Mouse (Mus musculus) monocyte, adult 2 months (primary cell): ENCODE measurements around the gene Mri1.
A peak's percentile ranks its signal among the peaks of the same experiment; 100 is the strongest.

Experiments
- DNase-seq, 2 experiments: peaks; one replicate each; pipeline ENCODE4 v3.0.0; 2022; ENCODE audit warnings: low spot score in 2 of 2, low read depth in 1 of 2

The Mri1 gene

DNA sequence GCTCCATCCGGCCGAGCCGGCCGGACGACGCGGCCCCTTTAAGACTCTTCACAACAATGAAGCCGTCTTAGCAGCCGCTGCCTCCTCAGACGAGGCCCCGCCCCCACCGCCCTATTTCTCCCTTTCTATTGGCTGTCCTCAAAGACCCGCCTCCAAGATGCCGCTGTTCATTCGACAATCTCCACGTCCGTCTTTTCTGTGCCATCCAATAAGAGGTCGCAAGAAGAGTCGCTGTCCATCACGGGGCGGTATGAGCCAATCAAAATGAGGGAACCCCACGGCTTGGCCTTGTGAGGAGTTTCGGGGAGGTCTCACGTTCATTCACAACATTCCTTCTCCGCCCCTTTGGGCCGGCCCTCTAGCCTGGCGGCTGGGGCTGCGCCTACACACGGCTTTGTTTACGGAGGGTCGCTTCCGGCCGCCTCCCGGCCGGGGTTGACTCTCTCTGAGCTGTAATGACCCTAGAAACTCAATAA lies 20.1 kb downstream of the Mri1 start, which contains the start of gene Zswim4:
Zswim4 (minus strand) TSS at position 58 of the 476 bp plus-strand sequence.
- DNase-seq: peak; percentile 92 to 95

DNA sequence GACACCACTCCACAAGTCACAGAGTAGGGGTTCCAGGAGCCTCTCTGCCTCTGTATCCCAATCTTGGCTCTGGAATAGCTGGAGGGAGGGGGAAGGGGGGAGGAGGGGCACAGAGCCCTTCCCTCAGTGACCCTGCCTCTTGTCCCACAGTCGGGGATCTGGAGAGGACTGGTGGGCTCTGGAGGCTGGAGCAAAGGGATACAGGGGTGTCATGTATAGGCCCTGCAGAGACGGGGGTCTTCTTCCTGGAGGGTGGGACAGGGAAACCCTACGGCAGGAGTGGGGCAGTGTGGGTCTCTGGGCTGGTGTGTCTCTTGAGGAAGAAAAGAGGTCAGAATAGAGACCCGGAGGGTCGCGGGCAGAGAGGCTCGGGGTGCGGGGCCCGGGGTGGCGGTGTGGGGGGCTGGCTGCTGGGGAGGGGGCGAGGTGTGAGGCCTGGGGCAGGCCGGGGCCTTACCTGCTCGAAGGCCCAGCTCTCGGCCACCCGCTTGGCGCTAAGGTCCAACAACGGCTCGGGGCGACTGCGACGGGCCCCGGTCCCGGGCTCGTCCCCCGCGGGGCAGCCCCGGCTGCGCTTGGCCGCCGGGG lies 20.6 kb downstream of the Mri1 start:
- no peak for DNase-seq

DNA sequence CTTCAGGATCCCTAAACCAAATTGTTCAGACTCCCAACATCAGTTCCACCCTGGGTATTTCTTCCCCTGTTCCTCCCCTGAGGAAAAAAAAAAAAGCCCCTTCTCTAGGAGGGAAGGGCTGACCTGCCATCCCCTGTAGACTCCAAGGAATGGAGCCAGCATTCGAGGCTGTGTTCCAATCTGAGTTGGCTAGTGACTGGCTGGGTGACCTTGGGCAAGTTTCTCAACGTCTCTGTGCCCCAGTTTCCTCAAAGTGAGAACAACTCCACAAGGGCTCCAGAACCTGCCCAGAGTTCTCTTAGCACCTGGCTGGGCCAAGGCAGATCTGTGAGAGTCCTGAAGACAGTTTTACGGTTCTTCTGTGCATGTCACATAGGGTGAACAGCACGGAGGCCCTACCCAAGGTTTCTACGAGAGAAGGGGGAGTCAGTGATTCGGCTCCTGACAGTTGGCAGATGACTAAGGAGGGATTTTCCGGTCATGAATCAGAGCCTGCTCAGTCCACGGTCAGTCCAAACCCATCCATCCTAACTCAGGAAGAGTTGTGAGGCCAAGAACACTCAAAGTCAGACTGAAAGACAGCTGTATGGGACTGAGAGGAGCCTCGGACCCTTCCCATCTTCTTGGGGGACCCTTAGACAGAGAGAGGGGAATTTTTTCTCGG lies 21.2 kb downstream of the Mri1 start:
- no peak for DNase-seq

DNA sequence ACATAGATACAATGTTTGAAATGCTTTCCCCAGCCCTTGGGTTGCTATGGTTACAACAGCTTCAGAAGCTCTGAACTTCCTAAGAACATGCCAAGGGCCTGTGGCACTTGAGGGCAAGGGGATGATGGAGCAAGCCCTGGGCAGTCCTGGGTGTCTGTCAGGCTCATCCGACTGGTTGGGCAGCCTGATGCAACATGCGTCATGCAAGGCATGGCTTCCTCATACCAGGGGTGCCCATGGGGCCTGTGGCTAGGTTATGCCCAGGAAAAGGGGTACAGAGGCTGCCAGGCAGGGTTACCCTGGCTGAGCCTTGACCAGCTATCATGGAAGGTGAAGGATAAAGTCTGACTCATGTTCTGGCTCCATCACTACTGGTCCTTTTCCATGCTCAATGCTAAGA lies 24.1 kb downstream of the Mri1 start:
- no peak for DNase-seq

DNA sequence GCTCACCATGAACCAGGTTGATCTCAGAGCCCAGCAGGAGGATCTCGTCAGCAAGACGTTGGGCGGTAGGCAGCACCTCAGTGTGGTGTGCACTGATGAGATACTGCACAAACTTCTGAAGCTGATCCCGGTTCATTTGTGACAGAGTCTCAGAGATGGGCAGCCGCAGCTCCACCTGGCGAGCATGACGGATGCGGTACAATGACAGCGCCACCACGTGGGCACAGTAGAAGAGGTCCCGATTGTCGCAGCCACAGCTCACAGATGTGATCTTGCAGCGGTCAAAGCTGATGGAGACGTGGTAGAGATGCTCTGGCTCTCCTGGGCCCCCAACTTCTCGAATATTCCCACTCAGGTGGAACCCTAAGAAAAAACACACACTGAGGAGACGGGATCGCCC lies 26.4 kb downstream of the Mri1 start:
- DNase-seq: no peak

DNA sequence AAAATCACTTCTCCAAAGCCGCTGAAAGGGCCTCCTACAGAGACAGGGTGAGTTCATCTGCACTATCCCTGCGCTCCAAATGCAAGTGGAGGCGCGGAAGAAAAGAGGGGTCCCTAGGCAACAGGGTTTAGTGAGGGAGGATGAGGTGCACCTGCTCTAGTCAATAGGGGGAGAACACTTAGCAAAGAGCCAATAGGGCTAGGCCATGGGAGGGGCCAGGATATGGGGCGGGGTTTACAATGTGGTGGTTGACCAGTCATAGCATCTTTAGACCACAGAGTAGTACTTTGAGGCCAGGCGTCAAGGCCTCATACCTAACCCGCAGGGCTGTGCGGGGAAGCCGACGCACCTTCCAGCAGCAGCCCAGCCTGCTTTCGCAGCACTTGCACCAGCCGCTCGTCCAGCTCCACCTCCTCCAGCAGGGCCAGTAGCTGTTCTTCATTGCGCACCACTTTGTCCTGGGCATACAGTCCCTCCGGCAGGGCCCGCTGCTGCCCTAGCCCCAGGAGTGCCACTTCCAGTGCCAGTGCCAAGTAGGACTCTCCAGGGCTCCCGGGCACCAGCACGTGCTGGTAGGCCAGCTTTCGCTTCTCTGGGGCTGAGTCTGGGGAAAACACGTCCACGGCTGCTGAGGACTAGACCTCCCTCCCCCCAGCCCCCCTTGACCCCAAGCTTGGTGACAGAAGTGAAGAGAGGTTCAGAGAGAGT lies 33.6 kb downstream of the Mri1 start:
- DNase-seq: no peak

DNA sequence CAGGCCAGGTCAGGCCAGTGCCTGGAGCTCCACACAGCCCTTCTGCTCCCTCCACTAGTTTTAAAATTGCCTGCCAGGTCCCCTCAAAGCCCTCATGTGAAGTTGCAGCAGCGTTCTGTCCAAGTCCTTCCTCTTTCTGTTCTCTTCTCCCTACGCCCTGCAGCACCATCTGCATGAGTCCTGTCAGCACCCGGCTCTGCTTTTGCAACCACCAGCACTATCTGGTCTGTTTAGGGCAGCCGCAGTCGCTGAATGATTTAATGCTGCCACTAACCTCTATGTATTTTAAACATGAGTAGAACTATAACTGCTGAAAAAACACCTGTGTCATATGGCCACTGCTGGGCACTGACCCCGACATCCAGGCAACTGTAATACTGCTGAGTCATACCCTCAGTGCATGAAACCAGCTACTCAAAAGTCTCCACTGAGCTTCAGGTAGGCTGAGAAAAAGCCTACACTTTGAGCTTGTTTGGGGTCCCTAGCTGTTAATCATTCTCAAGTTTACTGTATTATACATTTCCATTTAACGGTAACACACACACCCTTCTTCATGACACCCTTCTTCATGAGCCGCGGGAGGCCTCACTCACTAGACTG lies 34.5 kb downstream of the Mri1 start:
- DNase-seq: no peak

DNA sequence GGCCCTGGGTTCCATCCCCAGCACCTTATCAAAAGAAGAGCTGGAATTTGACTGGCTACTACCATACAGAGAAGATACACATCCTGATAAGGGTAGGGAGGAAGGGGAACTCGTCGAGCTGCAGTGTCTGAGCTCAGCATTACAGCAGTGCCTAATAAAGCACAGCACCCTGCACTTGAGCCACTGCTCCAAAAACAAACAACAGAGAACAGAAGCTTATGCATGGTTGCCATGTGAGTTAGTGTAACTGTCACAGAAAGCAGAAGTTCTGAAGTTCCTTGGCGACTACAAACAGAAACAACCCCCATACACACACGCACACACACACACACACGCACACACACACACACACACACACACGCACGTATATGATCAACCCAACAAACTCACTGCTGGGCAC lies 37.0 kb downstream of the Mri1 start:
- DNase-seq: no peak

DNA sequence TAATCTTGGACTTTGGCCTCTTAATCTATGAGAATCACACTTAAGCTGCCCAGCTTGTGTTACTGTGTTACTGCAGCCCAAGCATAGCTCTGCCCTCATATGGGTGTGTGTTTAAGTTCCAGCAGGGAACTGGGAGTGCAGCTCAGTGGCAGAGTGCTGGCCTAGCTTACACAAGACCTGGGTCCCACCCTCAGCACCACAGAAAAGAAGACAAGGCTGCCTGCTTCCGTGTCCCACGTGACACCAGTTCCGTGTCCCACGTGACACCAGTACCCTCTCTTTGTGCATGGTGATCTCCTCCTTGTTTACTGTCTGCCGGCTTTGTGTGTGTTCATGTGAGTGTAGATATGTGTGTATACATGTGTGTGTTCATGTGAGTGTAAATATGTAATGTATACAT lies 39.0 kb downstream of the Mri1 start:
- DNase-seq: no peak

DNA sequence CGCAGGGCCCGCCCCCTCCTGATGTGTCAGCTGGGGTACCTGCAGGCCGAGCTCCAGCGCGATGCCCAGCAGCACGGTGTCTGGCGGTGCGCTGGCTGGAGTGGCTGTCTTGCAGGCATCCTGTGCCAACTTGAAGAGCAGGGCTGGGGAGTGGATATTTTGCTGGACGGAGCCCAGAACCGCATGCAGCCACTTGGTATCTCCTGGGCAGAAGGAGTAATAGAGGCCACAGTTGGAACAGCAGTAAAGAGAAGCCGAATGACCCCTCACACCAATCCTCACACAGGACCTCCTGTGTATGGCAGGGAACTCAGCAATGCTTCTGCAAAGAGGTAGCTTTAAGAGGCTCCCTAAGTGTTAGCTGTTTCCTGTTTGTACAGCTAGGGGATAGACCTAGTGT lies 39.9 kb downstream of the Mri1 start:
- DNase-seq: no peak

DNA sequence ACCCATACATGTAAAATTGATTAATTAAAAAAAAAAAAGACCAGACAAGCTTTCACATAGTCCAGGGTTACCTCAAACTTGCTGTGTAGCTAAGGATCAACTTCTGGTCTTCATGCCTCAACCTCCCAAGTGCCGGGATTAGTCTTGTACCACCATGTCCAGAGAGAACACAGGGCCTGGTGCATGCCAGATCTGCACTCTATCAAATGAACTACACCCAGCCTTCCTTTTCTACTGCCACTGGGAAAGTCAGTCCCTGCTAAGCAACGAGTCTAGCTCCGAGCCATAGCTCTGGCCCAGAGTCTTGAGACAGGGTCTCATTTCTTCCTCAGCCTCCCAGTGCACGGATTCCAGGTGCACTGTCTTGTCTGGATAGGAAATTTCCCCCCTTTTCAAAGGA lies 43.8 kb downstream of the Mri1 start:
- no peak for DNase-seq

DNA sequence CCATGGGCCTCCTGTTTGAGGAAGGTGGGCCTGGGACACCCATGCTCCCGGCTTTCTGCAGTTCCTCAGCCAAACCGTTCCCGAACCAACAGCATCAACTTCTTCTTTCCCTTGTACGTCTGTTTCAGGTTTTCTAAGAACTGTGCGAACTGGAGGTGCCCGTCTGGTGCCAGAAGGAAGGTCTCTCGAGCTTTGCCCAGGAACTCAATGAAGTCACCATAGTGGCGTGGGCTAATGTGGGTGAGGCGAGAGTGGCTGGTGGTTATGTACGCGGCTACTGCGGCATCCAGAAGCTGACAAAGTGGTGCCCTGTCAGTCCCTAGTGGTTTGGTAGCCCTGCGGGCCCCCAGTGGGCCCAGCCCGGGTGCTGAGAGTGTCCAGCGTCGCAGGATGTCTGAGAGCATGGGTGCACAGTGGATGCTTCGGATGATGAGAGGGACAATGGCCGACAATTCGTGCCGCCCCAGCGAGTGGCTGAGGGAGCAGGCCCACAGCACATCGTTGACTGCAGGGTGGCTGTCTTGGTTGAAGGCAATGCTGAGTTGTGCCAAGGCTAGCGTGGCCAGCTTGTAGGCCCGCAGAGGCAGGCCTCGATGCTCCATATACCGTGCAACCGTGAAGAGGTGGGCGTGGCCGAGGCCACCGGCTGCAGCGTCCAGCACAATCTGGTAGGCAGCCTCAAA lies 45.1 kb downstream of the Mri1 start:
- no peak for DNase-seq

DNA sequence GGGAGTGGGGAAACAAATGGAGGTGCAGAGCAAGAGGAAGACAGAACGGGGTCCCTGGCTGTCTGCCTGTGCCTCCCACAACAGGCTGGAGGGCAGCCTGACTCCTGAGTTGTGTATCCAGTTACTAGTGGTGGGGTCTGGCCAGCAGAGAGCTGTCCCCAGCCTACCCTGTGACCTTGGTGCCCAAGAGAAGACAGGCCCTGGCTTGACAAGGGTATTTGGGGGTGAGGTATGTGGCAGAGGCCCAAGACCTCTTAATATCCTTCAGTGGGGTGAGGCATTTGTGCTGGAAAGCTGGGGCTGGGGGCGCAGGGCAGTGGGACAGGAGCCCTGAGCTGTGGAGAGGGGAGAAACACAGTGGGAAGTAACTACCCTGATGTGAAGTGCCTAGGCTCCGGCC lies 45.9 kb downstream of the Mri1 start:
- no peak for DNase-seq

DNA sequence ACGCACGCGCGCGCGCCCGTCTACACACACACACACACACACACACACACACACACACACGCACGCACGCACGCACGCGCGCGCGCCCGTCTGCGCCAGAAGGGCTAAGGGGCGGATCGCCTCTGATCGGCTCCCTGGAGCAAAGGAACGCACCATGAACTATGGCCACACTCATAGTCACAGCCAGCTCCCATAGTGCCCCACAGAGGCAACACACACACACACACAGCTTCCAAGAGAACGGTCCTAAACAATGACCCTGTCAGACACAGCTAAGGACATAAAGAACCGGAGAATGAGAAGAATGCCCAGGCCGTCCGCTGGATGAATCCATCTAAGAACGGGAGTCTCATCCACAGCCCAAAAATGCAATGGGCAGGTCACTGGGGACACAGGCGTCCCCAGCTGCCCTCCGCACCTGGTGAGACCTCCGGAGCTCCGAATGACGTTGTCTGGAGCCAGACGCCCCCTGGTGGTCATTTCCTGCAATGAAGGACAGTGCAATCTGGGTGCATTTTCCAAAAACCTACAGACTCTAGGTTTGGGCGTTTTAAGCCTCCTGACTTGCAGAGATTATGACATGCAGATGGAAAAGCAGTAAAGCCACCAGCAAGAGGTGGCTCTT lies 46.8 kb downstream of the Mri1 start:
- DNase-seq: peak in 1 of 2 experiments; percentile 75

DNA sequence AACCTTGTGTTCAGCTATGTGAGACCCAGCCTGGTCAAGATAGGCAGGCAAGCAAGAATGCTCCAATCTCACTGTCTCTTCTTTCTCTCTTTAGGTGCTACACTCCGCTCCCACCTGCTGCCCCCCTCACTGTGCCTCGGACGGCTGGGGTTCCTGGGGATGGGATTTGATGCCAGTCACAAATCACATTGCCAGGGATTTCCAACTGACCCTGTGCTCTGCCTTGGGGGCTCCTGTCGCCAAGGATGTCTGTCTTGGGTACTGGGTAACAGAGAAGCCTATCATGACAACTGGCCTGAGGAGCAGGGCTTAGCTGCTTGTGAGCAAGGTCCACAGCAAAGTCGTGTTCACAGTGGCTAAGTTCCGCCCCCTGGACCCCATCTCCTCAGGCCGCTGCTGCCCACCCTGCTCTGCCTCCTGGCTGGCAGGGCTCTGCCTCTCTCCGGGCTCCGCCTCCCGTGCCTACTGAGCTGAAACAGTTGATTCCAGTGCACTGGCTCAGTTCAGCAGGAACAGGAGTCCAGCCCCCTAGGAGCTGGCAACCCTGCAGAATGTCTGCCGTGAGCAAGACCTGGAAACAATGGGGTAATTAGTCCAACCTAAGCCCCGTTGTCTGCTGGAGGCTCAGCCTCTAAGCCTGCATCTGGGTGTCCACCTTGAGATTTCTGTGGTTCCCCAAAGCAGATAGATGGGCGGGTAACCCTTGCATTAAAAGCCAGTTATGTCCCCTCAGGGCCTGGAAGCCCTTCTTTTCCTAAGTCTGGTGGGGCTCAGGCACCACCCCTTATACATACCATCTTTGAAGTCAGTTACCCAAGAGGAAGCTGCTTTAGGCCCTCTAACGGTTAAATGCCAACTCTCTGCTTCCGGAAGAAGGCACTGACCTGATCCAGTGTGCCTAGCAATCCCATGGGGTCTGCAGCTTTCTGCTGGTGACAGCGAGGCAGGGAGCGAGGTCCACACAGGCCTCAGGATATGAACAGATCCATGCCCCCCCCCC lies 48.4 kb downstream of the Mri1 start:
- no peak for DNase-seq

DNA sequence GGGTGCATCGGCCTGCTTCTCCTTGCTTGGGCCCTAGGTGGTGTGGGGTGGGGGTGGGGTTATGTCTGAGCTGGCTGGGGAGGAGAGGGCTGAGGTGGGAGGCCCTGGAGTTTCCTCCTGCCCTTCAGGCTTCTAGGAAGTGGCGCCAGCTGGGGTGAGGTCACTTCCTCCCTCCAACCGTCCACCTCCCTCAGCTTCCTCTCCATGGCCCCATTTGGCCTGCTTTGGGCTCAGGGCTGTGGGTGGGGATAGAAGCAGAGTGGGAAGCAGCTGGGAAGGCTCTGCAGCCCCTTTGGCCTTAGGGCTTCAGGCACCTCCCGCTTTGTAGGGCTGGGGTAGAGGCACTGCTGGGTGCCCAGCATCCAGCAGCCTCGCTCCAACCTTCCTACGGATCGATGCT lies 49.3 kb downstream of the Mri1 start:
- peak in 1 of 2 experiments; percentile 67 for DNase-seq

DNA sequence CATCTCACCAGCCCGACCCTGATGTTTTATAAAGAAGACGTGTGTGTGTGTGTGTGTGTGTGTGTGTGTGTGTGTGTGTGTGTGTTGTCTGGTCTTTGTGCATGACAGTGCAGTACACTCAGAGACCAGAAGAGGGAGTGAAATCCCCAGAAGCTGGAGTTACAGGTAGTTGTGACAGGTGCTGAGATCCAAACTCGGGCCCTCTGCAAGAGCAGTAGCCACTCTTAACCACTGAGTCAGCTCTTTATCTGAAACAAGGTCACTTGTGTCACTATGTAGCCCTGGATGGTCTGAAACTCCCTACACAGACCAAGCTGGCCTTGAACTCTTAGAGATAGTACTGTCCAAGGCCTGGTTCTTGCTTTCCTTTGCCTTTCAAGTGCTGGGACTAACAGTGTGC lies 50.5 kb downstream of the Mri1 start:
- no peak for DNase-seq

DNA sequence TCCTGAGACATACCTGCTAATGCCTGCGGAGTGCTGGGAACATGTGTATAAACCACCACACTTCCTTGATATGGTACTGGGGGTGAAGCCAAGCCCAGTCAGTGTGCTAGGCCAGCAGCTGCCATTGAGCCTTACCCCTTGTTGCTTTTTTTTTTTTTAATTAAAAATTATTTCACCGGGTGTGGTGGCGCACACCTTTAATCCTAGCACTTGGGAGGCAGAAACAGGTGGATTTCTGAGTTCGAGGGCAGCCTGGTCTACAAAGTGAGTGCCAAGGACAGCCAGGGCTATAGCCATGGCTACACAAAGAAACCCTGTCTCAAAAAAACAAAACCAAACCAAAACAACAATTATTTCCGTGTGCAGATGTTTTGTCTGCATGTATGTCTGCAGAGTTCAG lies 52.1 kb downstream of the Mri1 start:
- no peak for DNase-seq

DNA sequence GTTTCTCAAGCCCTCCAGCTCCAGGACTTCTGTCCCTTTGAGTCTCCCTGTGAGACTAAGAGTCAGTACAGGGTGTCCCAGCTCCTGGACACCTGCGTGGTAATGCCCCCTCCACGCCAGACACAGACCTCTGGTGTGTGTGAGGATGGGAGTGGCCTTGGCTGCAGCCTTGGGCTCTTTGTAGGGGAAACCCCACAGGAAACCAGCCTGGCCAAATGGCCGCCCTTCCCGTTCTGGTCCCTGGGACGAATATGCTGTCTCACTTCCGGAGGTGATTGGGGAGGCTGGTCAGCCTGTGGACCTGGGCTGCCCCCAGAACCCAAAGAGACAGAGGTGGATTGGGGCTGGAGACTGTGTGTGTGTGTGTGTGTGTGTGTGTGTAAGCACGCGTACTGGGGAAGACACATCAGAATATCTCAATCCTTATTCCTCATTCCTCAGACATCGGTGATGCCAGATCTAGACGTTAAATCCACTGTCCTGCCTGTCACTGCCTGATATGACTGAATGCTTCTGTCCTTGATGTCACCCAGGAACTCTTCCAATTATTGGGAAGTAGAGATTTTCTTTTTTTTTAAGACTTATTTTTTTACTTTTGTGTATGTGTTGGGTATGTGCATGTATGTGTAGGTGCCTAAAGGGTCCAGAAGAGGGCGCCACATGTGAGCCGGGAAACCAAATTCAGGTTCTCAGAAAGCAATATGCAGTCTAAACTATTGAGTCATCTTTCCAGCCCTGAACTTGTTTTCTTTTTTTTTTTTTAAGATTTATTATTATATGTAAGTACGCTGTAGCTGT lies 53.0 kb downstream of the Mri1 start:
- peak in 1 of 2 experiments; percentile 81 for DNase-seq
